Mouse (Mus musculus) stomach, postnatal 0 days (tissue): ENCODE results near the gene Patj.

Source experiments
- CTCF ChIP-seq: IDR thresholded peaks from 2 replicates; pipeline ENCODE4 v1.5.1; 2016; ENCODE audit warnings: antibody characterized with exemption, low read depth, mild to moderate bottlenecking, moderate library complexity
- EP300 ChIP-seq: optimal IDR thresholded peaks from 2 replicates; pipeline ENCODE3; 2016; ENCODE audit warnings: antibody characterized with exemption

GRCm38 (mm10) chr4:98569904-98570303 is 174.3 kb downstream of the Patj start:
- TF ChIP-seq CTCF = no peak
- TF ChIP-seq EP300 = no peak
